Mouse (Mus musculus) thymus, adult 2 months (tissue): ENCODE data around the gene Rasgrp1.

Experiments
- CTCF ChIP-seq: fragments of 200-500 bp; IDR thresholded peaks from 2 replicates; pipeline ENCODE4 v1.5.1; 2012; ENCODE audit warnings: mild to moderate bottlenecking, control low read depth, low read length, moderate library complexity, borderline replicate concordance; ENCODE audit not compliant: control insufficient read depth, poor library complexity, insufficient read depth; ENCODE audit errors: extremely low read depth
- POLR2A ChIP-seq: fragments of 200-500 bp; IDR thresholded peaks from 2 replicates; pipeline ENCODE4 v1.6.1; 2012; ENCODE audit warnings: mild to moderate bottlenecking, low read length, control low read depth, moderate library complexity; ENCODE audit not compliant: control insufficient read depth, poor library complexity, insufficient read depth; ENCODE audit errors: extremely low read depth

GRCm38 (mm10) chr2:117321231-117321630, 21.6 kb downstream of the Rasgrp1 start:
- TF ChIP-seq CTCF, result no peak
- TF ChIP-seq POLR2A, result no peak
